Mouse (Mus musculus) cerebellum, adult 9-10 months (tissue): Measurements from ENCODE around the gene Dip2b.
"Not testable (repeated sequence)": the region's sequence is repeated elsewhere in the genome, so short reads cannot be mapped to it uniquely, and the experiment has no call there.

Source experiments
- DNase-seq: peaks from one replicate; pipeline ENCODE4 v3.0.0; 2022

Gene Dip2b

DNA sequence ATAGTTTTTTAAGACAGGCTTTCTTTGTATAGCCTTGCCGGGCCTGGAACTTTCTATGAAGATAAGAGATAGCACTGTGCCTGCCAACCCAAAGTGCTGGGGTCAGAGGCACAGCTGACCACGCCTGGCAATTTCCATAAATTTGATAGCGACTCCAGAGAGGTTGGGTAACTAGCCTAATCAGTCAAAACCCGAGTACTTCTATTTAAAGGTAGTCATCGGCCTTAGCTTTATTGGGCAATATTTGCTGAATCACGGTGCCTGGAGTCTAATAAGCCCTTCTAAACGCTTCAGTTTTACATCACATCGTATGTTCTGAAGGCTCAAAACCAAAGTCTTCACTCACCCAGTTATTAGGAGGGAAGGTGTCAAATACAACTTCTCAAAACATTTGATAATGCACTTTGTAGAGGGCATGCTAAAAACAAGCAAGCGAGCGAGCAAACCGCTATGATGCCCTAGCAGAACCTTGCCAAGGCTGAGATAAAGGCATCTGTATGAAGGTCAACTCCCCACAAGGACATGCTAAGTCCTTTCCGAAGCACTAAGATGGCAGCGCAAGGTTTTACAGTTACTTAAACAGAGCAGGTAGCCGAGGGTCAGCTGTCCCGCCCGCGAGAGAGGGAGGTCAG lies 188.7 kb downstream of the Dip2b start:
- no peak for DNase-seq

- DNase-seq, result peak; percentile 91
Measured at GRCm38 (mm10) chr15:100227663-100228534, 189.4 kb downstream of the Dip2b start, which contains the start of gene Atf1. Gene Atf1, plus strand, starts transcription at chr15:100227819.

DNA sequence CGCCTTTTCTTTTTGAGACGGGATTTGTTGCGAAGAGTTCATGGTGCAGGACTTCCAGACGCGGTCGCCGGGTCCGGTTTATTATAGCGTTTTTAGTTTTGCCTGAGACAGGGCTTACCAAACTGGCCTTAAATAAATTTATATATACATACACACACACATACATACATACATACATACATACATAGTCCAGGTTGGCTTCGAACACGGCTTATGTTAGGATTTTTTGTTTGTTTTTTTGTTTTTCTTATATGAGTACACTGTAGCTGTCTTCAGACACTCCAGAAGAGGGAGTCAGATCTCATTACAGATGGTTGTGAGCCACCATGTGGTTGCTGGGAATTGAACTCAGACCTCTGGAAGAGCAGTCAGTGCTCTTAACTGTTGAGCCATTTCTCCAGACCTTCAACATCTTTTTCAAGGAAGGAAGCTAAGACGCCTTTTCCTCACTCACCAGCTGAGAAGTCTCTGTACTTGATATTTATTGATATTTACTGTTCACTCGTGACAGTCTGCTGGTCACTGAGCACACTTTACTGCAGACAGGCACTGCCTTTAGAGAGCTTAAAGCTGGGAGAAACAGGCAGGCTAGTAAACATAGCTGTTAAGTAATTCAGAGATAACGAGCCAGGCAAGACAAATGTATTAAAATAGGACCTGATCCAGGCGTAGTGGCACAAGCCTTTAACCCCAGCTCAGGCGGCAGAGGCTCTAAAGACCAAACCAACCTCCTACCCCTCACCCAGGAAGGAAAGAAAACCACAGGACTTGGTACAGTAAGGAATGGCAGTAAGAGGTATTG lies 190.3 kb downstream of the Dip2b start:
- DNase-seq, result no peak

GRCm38 (mm10) chr15:100230655-100231054 lies 192.2 kb downstream of the Dip2b start:
- DNase-seq, result no peak

DNA sequence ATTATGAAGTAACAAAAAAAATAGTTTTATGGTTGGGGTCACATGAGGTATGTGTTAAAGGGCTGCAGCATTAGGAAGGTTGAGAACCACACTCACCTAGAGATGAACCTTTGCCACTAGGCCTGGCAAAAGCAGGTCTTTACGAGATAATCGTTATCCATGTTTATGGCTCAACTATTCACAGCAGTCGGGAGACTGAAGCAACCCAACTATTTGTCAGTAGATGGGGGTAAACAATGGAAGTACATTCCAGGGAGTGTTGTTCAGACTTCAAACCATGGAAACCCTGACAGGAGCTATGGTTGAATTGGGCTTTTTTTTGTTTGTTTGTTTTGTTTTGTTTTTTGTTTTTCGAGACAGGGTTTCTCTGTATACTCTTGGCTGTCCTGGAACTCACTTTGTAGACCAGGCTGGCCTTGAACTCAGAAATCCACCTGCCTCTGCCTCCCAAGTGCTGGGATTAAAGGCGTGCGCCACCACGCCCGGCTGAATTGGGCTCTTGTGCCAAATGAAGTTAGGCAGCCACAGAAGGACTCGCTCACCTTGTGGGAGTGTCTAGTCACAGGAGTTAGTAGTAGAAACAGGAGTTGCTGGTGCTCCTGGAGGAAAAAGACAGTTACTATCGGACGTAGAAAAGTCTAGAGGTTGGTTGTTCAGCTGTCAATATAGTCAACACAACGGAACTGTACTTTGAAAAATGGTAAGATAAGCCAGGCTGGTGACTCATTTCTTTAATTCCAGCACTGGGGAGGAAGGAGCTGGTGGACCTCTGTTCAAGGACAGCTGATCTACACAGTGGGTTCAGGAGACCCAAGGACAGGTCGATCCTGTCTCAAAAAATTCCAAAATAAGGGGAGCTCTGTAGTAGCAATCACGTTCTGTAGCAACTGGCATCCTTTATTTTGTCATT lies 193.4 kb downstream of the Dip2b start:
- DNase-seq, result peak; percentile 14

- no peak for DNase-seq
Measured at GRCm38 (mm10) chr15:100235208-100235965, 196.9 kb downstream of the Dip2b start.

GRCm38 (mm10) chr15:100236952-100237351 lies 198.5 kb downstream of the Dip2b start:
- no peak for DNase-seq

DNA sequence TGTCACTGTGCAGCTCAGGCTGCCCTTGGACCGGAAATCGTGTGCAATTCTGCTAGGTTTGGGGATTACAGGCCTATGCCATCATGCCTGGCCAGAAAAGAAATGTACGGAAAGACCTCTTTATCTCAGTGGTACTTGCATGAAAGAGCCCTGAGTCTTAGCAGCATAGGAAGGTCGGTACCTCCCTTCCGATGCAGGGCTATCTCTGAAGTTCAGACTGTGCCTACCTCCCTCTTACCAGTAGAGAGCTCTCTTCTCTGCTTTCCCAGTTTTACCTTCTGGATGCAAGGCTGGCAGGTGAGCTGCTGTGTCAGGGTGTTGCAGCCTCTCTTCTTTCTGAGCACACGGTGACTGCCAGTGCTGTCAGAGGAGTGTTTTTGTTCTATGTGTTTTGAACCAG lies 203.3 kb downstream of the Dip2b start:
- DNase-seq, result no peak

- DNase-seq, result no peak
Measured at GRCm38 (mm10) chr15:100245951-100246350, 207.5 kb downstream of the Dip2b start.

DNA sequence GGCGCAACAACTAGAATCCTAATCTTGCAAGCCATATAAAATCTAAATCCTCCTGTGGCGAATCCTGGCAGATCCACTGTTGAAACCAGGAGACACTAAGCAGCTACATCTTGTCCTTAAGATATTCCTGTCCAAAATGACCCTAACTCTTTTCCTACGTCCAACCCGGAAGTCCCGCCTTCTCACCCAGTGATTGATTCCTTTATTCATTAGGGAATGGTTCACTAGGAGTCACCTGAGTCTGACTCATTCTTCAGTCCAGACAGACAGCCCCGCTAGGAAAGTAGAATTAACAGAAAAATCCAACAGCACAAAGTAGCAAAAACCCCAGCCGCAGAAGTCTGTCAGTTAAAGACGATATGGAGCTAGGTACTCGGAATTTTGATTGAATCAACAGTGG lies 208.8 kb downstream of the Dip2b start:
- no peak for DNase-seq

DNA sequence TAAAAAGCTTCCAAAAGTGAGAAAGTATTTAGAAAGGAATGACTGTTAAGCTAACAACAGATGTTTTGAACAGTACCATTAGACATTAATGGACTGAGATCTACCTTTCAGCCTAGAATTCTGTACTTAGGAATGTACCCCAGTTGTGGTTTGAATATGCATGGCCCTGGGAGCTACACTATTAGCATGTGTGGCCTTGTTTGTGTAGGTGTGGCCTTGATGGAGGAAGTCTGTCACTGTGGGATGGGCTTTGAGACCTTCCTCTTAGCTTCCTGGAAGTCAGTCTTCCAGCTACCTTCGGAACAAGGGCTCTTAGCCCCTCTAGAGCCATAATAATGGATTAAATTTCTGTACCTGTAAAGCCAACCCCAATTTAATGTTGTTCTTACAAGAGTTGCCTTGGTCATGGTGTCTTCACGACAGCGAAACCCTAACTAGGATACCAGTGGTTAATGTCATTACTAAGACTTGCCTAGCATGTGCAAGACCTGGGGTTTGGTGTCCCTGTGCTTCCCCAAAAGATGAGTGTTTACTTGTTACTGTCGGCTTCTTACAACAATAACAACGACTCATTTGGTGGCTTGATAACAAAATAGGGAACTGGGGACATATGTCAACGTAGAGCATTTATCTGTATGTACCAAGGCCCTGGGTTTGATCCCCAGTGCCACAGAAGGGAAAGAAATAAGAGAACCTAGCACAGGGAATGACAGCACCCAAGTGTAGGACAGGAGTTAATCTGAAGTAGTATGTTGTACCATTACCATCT lies 210.4 kb downstream of the Dip2b start:
- no peak for DNase-seq

DNA sequence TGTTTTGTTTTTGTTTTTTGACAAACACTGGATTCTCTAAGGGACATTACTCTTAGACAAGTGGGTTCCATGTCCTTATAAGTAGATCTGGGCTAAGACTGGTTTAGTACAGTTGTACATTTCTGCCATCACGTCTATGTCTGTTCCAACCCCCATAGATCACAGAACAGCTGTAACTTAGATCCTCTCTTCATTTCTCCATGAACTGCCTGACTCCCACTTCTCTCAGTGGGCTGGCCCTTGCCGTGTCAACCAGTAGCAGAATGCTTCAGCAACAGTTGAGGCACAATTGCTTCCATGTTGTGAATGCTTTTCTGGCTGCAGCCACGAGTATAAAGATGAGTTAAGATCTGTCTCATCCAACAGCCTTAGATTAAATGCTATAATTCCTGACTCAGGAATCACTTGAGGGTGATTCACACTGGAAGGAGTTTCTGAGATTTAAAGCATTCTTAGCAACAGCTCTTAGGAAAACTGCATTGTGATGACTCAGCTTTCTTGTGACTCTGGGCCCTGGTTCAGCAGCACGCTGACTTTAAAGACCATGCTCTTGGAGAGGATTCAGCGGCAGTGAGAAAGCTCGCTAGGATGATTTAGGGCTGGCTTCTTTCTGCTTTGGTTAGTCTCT lies 212.8 kb downstream of the Dip2b start:
- no peak for DNase-seq

DNA sequence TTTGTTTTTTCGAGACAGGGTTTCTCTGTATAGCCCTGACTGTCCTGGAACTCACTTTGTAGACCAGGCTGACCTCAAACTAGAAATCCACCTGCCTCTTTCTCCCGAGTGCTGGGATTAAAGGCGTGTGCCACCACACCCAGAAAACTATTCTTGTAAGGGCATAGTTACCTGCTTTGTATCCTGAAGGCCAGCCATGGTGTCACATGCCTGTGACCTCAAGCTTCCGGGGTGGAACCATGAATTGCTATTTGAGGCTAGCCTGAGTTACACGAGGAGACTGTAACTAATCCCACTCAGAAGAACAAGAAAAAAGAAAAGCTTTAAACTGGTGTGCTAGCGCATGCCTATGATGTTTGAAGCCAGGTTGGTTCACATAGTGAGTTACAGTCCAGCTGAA lies 217.9 kb downstream of the Dip2b start:
- no peak for DNase-seq

DNA sequence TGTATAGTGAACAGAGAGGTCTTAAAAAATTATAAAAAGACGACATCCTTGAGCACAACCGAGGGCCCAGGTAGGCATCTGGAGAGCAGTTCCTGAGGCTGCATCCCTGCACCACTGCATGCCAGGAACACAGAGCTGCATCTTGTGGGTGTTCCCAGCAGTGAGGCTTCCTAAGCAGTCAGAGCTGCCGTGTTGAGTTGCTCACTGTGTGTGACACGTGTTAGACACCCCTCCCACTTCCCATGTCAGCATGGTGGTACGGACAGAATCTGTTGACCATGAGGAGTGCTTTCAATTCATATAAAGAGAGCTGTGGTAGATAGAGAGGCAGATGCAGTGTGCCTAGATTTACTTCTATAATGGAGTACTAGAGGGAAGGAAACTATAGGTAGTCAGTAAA lies 218.8 kb downstream of the Dip2b start:
- DNase-seq, result no peak

- DNase-seq, result no peak
Measured at GRCm38 (mm10) chr15:100258646-100259425, 220.4 kb downstream of the Dip2b start.

- not testable (repeated sequence) for DNase-seq
Measured at GRCm38 (mm10) chr15:100260351-100260750, 221.9 kb downstream of the Dip2b start.

GRCm38 (mm10) chr15:100263246-100263905 lies 224.9 kb downstream of the Dip2b start:
- peak; percentile 40 for DNase-seq

DNA sequence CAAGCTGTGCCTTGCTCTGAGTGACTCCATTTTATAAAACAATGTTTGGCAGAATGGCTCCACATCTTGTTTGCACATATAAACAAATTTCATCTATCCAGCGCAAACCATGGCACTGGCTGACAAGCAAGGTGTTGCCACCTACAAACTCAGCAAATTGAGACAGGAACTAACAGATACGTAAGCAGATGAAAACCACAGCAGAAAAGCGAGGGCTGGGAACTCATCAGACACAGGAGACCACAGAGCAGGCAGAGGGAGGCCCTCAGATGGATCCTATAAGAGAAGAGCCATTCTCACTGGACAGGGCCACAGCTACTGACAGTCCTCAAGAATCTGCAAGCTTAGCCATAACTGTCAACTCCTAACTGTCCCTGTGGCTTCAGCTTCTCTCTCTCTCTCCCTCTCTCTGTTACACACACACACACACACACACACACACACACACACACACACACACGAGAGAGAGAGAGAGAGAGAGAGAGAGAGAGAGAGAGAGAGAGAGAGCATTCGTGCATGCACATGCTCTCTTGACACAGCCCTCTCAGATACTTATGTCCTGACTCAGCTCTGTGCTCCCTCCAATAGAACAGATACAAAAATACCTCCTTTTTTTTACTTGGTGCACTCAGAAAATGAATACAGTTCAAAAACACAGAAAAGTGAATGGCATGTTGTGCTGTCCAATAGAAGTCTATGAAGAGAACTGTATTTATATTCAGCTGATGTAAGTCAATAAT lies 227.3 kb downstream of the Dip2b start:
- DNase-seq, result no peak
